Mouse (Mus musculus) liver, postnatal 0 days (tissue): ENCODE data around the gene Usp39.

Source experiments
- CTCF ChIP-seq: sonication (generic); IDR thresholded peaks from 2 replicates; pipeline ENCODE4 v1.5.1; 2016; ENCODE audit warnings: antibody characterized with exemption, low read depth
- EP300 ChIP-seq: IDR thresholded peaks from 2 replicates; pipeline ENCODE4 v1.6.1; 2016; ENCODE audit warnings: antibody characterized with exemption, low read depth, mild to moderate bottlenecking

- TF ChIP-seq CTCF, result no peak
- no peak for TF ChIP-seq EP300
These were observed 55.5 kb downstream of the Usp39 start for GRCm38 (mm10) chr6:72289484-72289883.
